Mouse (Mus musculus) midbrain, embryonic 16.5 days (tissue): ENCODE measurements at regions not wholly inside any gene's neighbourhood (a gene's known extent, or its start where the extent isn't known, plus 50 kb on each side); places are given as distances from the start of the nearest gene placed in this dataset.

Experiments used
- ATAC-seq: fragments of 200-750 bp; cut with Nextera tagmentation; 2 replicates; pipeline ENCODE4 v1.8.0; 2017; ENCODE audit warnings: moderate TSS enrichment
- H3K27ac ChIP-seq: fragments of 300-500 bp; sonication (generic); 2 replicates; pipeline ENCODE4 v1.5.1; 2014; ENCODE audit warnings: mild to moderate bottlenecking, low read length, mixed read lengths
- H3K27me3 ChIP-seq: fragments of 300-500 bp; sonication (generic); 2 replicates; pipeline ENCODE4 v1.6.1; 2014; ENCODE audit warnings: low read depth, low read length, mixed read lengths; ENCODE audit not compliant: control insufficient read depth, insufficient read depth
- H3K36me3 ChIP-seq: fragments of 300-500 bp; sonication (generic); 2 replicates; pipeline ENCODE4 v1.6.1; 2014; ENCODE audit warnings: mild to moderate bottlenecking, low read length, moderate library complexity, mixed read lengths; ENCODE audit not compliant: control insufficient read depth, insufficient read depth
- H3K4me1 ChIP-seq: fragments of 300-500 bp; sonication (generic); 2 replicates; pipeline ENCODE4 v1.6.1; 2014; ENCODE audit warnings: mild to moderate bottlenecking, low read length, mixed read lengths; ENCODE audit not compliant: control insufficient read depth, insufficient read depth
- H3K4me2 ChIP-seq: fragments of 300-500 bp; sonication (generic); 2 replicates; pipeline ENCODE4 v1.6.1; 2014; ENCODE audit warnings: mild to moderate bottlenecking, low read length, mixed read lengths
- H3K4me3 ChIP-seq: fragments of 300-500 bp; sonication (generic); 2 replicates; pipeline ENCODE4 v1.5.1; 2014; ENCODE audit warnings: low read depth, mild to moderate bottlenecking, low read length, moderate library complexity, mixed read lengths
- H3K9ac ChIP-seq: fragments of 300-500 bp; sonication (generic); 2 replicates; pipeline ENCODE4 v1.6.1; 2014; ENCODE audit warnings: low read depth, low read length, mixed read lengths
- H3K9me3 ChIP-seq: fragments of 300-500 bp; sonication (generic); replicated peaks from 2 replicates; pipeline ENCODE4 v1.6.1; 2014; ENCODE audit warnings: mild to moderate bottlenecking, low read length, mixed read lengths; ENCODE audit not compliant: control insufficient read depth, poor library complexity, severe bottlenecking
- WGBS: fragments of 180-500 bp; shearing (Covaris S2); extraction: QIAGEN DNeasy Blood & Tissue Kit; methylation state at CpG from one replicate; pipeline ENCODE4 v1.1.7; 2014; 5-methylcytosine and 5-hydroxymethylcytosine counted together

DNA sequence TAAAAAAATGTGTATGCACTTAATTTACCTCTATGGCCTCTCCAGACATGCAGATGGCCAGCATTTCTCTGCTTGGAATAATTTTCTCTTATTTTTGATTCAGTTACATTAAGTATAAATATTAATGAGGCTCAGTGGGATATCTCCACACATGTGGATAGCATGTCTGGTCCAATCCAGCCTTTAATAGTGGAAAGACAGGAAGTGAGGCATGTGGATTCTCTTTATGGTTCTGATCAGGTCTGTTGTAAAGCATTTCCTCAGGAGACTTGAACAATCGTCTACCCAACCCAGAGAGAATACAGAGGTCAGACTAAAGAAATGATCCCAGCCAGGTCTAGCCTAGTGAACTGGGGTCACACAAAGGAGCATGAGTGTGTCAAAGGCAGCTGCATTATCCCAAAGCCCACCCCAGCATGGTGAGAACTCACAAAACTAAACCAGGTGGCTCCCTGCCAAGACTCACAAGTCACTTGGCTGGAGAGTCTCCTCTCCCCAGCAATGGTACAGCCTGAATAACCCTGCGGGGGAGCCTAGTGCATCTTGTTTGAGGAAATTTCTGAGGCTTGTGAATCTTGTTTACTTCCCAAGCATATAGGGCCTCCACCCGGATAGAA, 123.3 kb upstream of the Slc22a23 start:
- WGBS: 59% methylated on average over 3 of the region's 3 CpGs
- Histone ChIP-seq H3K4me3 (no peak overlapping the region), H3K9ac (no peak overlapping the region), H3K27ac (no peak overlapping the region; the same call in 1 of the 2 replicates), H3K4me1 (peaks cover 4% of the 10 kb centered on the region; the same call in 1 of the 2 replicates), H3K4me2 (no peak overlapping the region), H3K36me3 (no peaks in the 10 kb centered on the region), H3K27me3 (no peaks in the 10 kb centered on the region), H3K9me3 (no peaks in the 10 kb centered on the region)
- ATAC-seq: 0 out of 2 replicates have a peak, but pooled peaks have one; percentile 36

DNA sequence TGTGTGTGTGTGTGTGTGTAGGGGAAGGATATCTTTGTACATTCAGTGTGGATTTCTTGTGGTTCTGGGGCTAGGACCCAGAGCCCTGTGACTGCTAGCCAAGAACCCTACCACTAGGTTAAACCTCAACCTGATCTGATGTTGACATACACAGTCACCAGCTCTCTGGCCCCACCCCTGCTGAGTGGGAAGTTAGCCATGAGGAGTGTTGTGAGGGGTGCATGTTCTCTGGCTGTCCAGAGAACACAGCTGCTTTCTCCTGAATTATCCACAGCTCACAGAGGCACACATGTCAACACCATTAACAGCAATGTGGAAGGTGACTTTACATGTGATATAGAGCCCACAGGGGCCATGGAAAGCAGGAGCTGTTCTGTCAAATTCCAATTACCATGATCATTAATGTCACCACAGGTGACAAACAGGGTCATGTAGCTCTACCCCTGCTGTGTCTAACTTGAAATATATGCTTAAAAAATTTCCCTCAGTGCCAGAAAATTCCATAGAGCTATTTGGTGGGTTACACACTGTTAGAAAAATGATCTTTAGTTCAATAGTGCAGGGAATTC, 121.0 kb upstream of the Slc22a23 start:
- Histone ChIP-seq H3K4me3 (no peak overlapping the region), H3K36me3 (no peaks in the 10 kb centered on the region), H3K27ac (no peak overlapping the region), H3K4me2 (no peak overlapping the region), H3K9me3 (no peaks in the 10 kb centered on the region), H3K9ac (no peak overlapping the region), H3K27me3 (no peaks in the 10 kb centered on the region), H3K4me1 (peaks cover 4% of the 10 kb centered on the region)
- no peak for ATAC-seq

DNA sequence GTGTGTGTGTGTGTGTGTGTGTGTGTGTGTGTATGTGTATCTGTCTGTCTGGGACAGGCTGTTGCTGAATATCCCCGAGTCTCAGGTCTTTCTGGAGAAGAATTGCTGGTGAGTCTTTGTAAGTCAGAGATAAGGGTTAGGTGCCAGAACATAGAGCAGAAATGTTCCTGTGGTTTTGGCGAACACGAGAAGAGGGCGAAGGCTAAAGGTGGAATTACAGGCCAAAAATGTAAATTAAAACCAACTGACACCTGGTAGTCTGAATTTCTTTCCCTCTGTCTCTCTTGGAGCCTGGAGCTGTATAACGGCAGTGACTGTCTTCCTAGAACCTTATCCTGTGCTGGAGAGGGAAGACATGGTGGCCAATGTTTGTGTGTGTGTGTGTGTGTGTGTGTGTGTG, 120.5 kb upstream of the Slc22a23 start:
- Histone ChIP-seq H3K4me3 (no peak overlapping the region), H3K9me3 (no peaks in the 10 kb centered on the region), H3K27me3 (no peaks in the 10 kb centered on the region), H3K36me3 (no peaks in the 10 kb centered on the region), H3K27ac (no peak overlapping the region), H3K4me2 (no peak overlapping the region), H3K9ac (no peak overlapping the region), H3K4me1 (peaks cover 4% of the 10 kb centered on the region)
- WGBS: 90% methylated on average over 5 of the region's 5 CpGs
- ATAC-seq: no peak

DNA sequence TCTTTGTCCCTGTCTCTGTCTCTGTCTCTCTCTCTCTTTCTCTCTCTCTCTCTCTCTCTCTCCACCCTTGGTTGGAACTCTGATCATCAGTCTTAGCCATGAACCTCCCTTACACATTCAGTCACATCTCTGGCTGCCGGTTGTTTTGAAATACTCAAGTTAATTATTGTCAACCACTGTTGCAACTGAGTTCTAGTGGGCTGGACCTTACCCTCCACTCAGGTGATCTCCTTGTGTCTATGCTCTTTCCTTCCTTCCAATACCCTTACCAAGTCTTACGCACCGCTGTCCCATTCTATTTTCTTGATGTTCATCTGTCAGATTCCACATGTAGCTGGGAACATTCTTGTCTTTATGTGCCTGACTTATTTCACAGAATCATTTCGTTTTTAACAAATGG, 119.2 kb upstream of the Slc22a23 start:
- Histone ChIP-seq H3K9me3 (no peaks in the 10 kb centered on the region), H3K9ac (no peak overlapping the region), H3K27me3 (no peaks in the 10 kb centered on the region), H3K36me3 (no peaks in the 10 kb centered on the region), H3K4me2 (no peak overlapping the region), H3K4me1 (no peaks in the 10 kb centered on the region; the same call in 1 of the 2 replicates), H3K27ac (no peak overlapping the region), H3K4me3 (no peak overlapping the region)
- ATAC-seq: no peak
- WGBS: 91% methylated on average over 4 of the region's 4 CpGs

DNA sequence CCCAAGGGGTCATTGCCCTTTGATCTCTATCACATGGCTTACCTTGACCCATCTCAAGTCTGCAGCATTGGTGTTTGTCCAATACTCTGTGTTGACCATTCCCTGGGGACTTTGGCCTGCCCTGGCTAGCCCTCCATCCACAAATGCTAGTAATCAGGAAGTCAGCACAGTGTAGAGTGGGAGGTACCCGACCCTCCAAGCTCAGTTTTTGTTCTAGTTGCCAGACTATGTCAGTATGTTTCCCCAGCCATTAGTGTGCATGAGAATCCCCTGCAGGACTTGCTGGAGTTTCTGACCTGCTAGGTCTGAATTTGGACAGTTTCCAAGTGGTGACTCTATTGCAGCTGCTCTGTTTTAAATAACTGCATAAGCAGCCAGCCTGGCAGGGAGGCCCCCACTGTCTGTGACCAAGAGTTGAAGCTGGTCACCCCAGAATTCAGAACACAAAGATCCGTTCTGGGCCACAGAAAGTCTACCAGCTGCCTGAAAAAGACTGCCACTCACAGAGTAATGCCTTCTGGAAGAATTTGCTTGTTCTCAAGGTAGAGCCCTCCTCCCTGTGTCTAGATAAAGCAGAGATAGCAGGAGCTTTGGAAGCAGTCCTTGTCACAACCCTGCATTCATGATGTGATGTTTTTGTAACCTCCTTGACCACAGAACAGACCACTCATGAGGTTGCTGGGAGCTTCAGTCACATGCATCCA, 118.0 kb upstream of the Slc22a23 start:
- H3K9me3 ChIP-seq: no peaks in the 10 kb centered on the region
- no peaks in the 10 kb centered on the region for H3K36me3 ChIP-seq
- 16% methylated on average over 2 of the region's 2 CpGs for WGBS
- peak; percentile 28 for ATAC-seq
- H3K27me3 ChIP-seq: no peaks in the 10 kb centered on the region
- no peak overlapping the region for H3K27ac ChIP-seq
- no peak overlapping the region for H3K4me2 ChIP-seq
- H3K4me1 ChIP-seq: no peaks in the 10 kb centered on the region; the same call in 1 of the 2 replicates
- H3K4me3 ChIP-seq: no peak overlapping the region
- H3K9ac ChIP-seq: no peak overlapping the region

DNA sequence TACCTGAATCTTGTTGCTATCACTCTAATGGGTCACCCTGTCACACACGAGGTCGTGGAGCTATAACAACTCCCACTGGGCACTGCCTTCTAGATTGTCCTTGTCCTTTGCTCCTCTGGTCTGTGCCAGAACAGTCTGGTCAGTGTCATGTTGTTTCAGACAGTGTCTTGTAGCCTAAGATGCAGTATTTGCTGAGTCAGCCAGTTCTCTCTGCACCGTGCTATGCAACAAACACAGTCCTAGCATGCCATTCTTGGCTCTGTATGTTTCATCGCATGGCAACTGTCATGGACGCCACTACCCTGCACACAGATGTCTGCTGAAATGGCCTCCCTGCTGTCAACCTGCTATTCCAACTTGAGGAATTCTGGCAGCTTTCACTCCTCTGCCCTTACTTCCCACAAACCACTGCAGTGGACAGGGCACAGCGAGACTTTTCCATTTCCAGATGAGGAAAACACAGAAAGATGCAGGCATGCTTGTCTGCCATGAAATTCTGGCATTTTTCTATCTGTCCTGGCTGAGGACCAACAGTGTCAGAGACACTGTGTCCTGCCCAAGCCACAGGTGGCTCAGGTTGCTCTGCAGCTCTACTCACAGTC, 117.3 kb upstream of the Slc22a23 start:
- Histone ChIP-seq H3K36me3 (no peaks in the 10 kb centered on the region), H3K27ac (no peak overlapping the region), H3K27me3 (no peaks in the 10 kb centered on the region), H3K4me3 (no peak overlapping the region), H3K9ac (no peak overlapping the region), H3K4me2 (no peak overlapping the region), H3K4me1 (no peaks in the 10 kb centered on the region; the same call in 1 of the 2 replicates), H3K9me3 (no peaks in the 10 kb centered on the region)
- no peak for ATAC-seq
- WGBS: 74% methylated on average over 6 of the region's 6 CpGs

DNA sequence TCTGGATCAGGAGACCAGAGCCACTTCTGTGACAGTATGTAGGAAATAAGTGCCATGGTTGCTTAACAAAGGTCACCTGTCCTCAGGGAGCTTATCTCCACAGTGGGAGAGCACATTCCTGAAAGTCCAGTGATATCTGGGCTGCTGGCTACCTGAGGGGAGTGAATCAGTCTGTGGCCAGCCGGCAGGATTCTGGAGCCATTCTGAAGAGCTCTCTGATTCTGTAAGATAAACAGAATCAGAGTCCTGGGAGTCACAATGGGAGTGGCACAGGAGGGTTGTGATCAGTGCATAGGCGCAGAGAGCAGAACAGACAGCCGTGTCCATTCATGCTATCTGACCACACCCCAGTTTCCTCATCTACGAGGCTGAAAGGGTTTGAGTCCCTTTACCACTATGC, 116.0 kb upstream of the Slc22a23 start:
- no peak for ATAC-seq
- H3K27ac ChIP-seq: no peak overlapping the region
- WGBS: 62% methylated on average over 4 of the region's 4 CpGs

DNA sequence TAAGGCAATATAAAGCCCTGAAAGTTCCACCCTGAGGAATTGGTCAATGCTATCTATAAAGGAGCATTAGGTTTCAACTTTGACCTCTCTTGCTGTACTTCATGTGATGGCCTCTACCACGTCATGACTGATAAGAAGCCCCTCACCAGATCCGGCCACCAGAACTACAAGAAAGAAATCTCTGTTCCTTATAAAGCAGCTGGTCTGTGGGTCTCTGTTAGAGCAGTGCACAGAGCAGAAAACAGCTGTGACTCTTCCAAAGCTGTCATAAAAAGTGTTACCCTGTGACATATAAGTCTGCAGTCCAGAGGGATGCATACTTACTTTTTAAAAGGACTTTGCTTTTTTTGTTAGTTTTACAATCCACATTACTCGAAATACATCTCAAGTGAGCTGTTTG, 111.1 kb upstream of the Slc22a23 start:
- H3K27me3 ChIP-seq: no peaks in the 10 kb centered on the region
- WGBS: 87% methylated on average over 3 of the region's 3 CpGs

More for the DNA sequence above, 116.0 kb upstream of the Slc22a23 start:
- H3K36me3 ChIP-seq: no peaks in the 10 kb centered on the region
- H3K4me1 ChIP-seq: no peaks in the 10 kb centered on the region; the same call in 1 of the 2 replicates
- H3K27me3 ChIP-seq: no peaks in the 10 kb centered on the region
- no peak overlapping the region for H3K9ac ChIP-seq
- no peak overlapping the region for H3K4me2 ChIP-seq
- no peaks in the 10 kb centered on the region for H3K9me3 ChIP-seq
- H3K4me3 ChIP-seq: no peak overlapping the region

DNA sequence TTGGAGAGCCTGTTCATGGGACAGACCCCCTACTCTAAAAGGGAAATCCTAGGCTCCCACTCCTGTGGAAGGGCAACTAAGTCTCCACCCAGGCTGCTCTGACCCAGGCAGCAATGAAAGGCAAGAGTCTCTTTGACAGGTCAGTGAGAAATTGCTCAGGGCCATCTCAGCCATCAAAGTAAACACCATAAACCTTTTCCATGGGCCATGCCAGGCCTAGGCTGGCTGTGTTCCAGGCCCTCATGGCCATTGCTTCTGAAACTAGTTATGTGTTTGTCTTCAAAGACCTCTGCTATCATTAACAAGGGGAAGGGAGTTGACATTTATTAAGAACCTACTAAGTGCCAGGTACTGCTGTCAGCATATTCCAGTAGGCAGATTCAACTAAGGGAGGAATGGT, 101.8 kb upstream of the Slc22a23 start:
- no peaks in the 10 kb centered on the region for H3K9me3 ChIP-seq
- H3K27me3 ChIP-seq: no peaks in the 10 kb centered on the region
- no peak overlapping the region for H3K4me3 ChIP-seq
- H3K27ac ChIP-seq: no peak overlapping the region
- no peaks in the 10 kb centered on the region for H3K36me3 ChIP-seq
- H3K4me1 ChIP-seq: no peaks in the 10 kb centered on the region
- no peak overlapping the region for H3K4me2 ChIP-seq
- no peak overlapping the region for H3K9ac ChIP-seq
- no peak for ATAC-seq

More for the DNA sequence above, 111.1 kb upstream of the Slc22a23 start:
- no peak for ATAC-seq
- Histone ChIP-seq H3K36me3 (no peaks in the 10 kb centered on the region), H3K27ac (no peak overlapping the region), H3K4me3 (no peak overlapping the region), H3K9me3 (no peaks in the 10 kb centered on the region), H3K9ac (no peak overlapping the region), H3K4me2 (no peak overlapping the region), H3K4me1 (no peaks in the 10 kb centered on the region)
